Mouse (Mus musculus) liver, adult (tissue): ENCODE measurements around the gene Fam205a1.
"Not testable (repeated sequence)": the region's sequence is repeated elsewhere in the genome, so short reads cannot be mapped to it uniquely, and the experiment has no call there.

Experiments used
- GATA4 ChIP-seq: IDR thresholded peaks from 2 replicates; pipeline ENCODE4 v1.6.1; 2014; ENCODE audit warnings: mild to moderate bottlenecking, low read length; ENCODE audit not compliant: insufficient replicate concordance

Gene Fam205a1

GRCm38 (mm10) chr4:42870748-42871147 is 17.1 kb upstream of the Fam205a1 start:
- TF ChIP-seq GATA4 = no peak

- TF ChIP-seq GATA4 = no peak
Measured at GRCm38 (mm10) chr4:42868193-42868592, 14.5 kb upstream of the Fam205a1 start.

- no peak for TF ChIP-seq GATA4
Measured at GRCm38 (mm10) chr4:42867390-42867789, 13.7 kb upstream of the Fam205a1 start.

GRCm38 (mm10) chr4:42856671-42857070 is 3.0 kb upstream of the Fam205a1 start, which contains the start of gene Gm12394:
Gm12394 (minus strand) TSS chr4:42856771.
- not testable (repeated sequence) for TF ChIP-seq GATA4
